In the genomic region with DNA sequence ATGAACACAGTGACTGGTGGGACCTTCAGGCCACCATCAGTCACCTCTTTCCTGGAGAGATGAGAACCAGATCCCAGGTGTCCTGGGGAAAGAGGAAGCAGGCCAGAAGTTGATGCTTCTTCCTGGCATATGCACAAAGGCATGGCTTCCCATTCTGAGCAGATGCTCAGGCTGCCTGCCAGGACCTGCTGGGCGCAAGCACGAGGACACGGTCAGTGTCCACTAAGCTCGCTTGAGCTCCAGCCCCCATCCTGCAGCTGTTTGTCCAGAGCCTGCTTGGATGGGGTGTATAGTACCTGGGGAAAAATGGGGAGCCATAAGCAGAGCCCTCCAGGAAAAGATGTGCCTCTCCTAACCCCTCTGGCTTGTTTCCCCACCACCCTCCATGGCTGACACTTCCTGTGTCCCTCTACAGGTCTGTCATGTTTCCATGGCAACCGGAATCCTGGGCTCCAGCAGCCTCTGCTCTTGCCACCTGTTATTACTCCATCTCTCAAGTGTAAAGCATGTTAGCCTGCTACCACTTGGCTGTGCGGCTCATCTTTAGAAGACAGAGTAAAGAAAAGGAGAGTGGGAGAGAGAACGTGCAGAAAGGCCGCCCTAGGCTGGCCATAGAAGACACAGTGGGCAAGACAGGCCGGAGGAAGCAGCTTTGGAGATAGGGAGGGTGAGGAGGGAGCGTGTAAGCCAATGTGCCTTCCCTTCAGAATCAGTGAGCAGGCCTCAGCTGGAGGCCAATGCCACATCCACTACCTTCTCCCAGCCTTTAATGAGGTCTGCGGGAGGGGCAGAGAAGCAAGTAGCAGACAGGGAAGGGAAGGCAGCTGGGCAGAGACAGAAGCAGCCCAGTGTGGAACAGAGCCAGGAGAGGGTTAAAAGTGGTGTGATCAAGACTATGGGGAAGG, we compare ENCODE assay signal across 8 mouse cellular contexts.
A peak's percentile ranks its signal among the peaks of the same experiment; 100 is the strongest.
DNase-seq lines count a peak whose midpoint lies in the region; ATAC-seq and TF ChIP-seq lines count a peak whose summit lies in the region.

No protein-coding gene starts in this region.

- WGBS in forebrain, postnatal 0 days, result 51% methylated on average over 11 of the region's 11 CpGs

- no peaks in the 10 kb centered on the region for H3K27me3 ChIP-seq in forebrain, postnatal 0 days (ENCODE audit: insufficient read depth, low read length)

- no peak for TF ChIP-seq POLR2A in brain, embryonic 14.5 days (IDR thresholded peaks at IDR 0.05; ENCODE audit: borderline replicate concordance, extremely low read depth, insufficient read depth, insufficient read length, poor library complexity, severe bottlenecking)

- H3K9me3 ChIP-seq in forebrain, postnatal 0 days (ENCODE audit: low read length), result no peaks in the 10 kb centered on the region

- peak; percentile 52; the same call in 1 of the 2 replicates for ATAC-seq in frontal cortex, adult (ENCODE audit: low TSS enrichment)
- ATAC-seq in forebrain, postnatal 0 days, result peak; percentile 91

- DNase-seq in frontal cortex, postnatal 25 days (ENCODE audit: low spot score in 2 of 2), result no peak
- peak; percentile 84 for DNase-seq in brain, embryonic 14.5 days (ENCODE audit: low read depth)
- DNase-seq in forebrain, postnatal 0 days, result peak; percentile 58
- peak; percentile 51 for DNase-seq in mesoderm, embryonic 11.5 days (ENCODE audit: low read depth, low spot score)
- DNase-seq in B cell, adult 2 months, result no peak
- no peak for DNase-seq in urinary bladder, adult 2 months (ENCODE audit: low spot score)
- DNase-seq in thymus, postnatal 14 days, result no peak

- H3K27ac ChIP-seq in forebrain, postnatal 0 days (ENCODE audit: low read depth, low read length), result peak overlapping the region; percentile 69

- H3K4me3 ChIP-seq in forebrain, postnatal 0 days (ENCODE audit: low read depth, low read length), result no peak overlapping the region

- no peak overlapping the region for H3K4me2 ChIP-seq in forebrain, postnatal 0 days (ENCODE audit: low read depth)

- no peak for TF ChIP-seq CTCF in brain, embryonic 14.5 days (IDR thresholded peaks at IDR 0.05; ENCODE audit: borderline replicate concordance, extremely low read depth, insufficient read depth, insufficient read length)
- no peak for TF ChIP-seq CTCF in forebrain, postnatal 0 days (IDR thresholded peaks at IDR 0.05; ENCODE audit: low read depth)

- H3K36me3 ChIP-seq in forebrain, postnatal 0 days (ENCODE audit: insufficient read depth), result no peaks in the 10 kb centered on the region

- H3K4me1 ChIP-seq in forebrain, postnatal 0 days (ENCODE audit: insufficient read depth), result peaks cover 15% of the 10 kb centered on the region

- H3K9ac ChIP-seq in forebrain, postnatal 0 days, result no peak overlapping the region

Comparison
In these comparisons a context has a peak if more than half of its experiments do, and no peak if none do; other contexts are left out.
1. DNase-seq: peak in brain, embryonic 14.5 days (single experiment), forebrain, postnatal 0 days (single experiment) and mesoderm, embryonic 11.5 days (single experiment); none in frontal cortex, postnatal 25 days (0 of 2), B cell, adult 2 months (0 of 2), urinary bladder, adult 2 months (single experiment) and thymus, postnatal 14 days (single experiment).